Comparison of ENCODE assay signal across 8 mouse cellular contexts in genomic region chr10:80854913-80855748, GRCm38 (mm10). TPM values are rescaled to one million over a fixed set of nuclear protein-coding genes. Genes with fewer than 3 reads are reported as not detected.
DNase-seq lines count a peak whose midpoint lies in the region; ATAC-seq and TF ChIP-seq lines count a peak whose summit lies in the region.

Lsm7 (minus strand) TSS chr10:80855209.
Sppl2b (plus strand) TSS chr10:80855275.

- TF ChIP-seq CTCF in lung, postnatal 0 days (IDR thresholded peaks at IDR 0.05) = no peak

- WGBS in hindbrain, embryonic 10.5 days = under 1% methylated on average over 81 of the region's 81 CpGs
- under 1% methylated on average over 77 of the region's 81 CpGs for WGBS in lung, postnatal 0 days

- H3K4me3 ChIP-seq in hindbrain, embryonic 10.5 days = peak within 1 kb of the TSS; percentile 79
- peak within 1 kb of the TSS; percentile 81 for H3K4me3 ChIP-seq in lung, postnatal 0 days (ENCODE audit: low read depth, low read length)

- H3K9ac ChIP-seq in lung, postnatal 0 days (replicated peaks; ENCODE audit: low read depth) = peak within 1 kb of the TSS; percentile 50

- DNase-seq in MEL-GATA-1-ER (ENCODE audit: extremely low read depth, low read depth) = peak; percentile 74
- peak; percentile 99 for DNase-seq in cerebellum, adult 8-10 months
- DNase-seq in hindbrain, embryonic 10.5 days (ENCODE audit: low spot score) = peak; percentile 97
- peak; percentile 94 for DNase-seq in layer of hippocampus, adult 9-11 months
- DNase-seq in lung, postnatal 0 days (ENCODE audit: low spot score) = peak; percentile 96
- DNase-seq in ovary, postnatal 14 days (ENCODE audit: low spot score) = peak; percentile 99
- DNase-seq in thymus, postnatal 14 days = peak; percentile 98

- H3K4me1 ChIP-seq in hindbrain, embryonic 10.5 days (replicated peaks) = peaks cover 54% of the 10 kb centered on the region
- peaks cover 5% of the 10 kb centered on the region; the same call in 1 of the 2 replicates for H3K4me1 ChIP-seq in lung, postnatal 0 days (ENCODE audit: insufficient read depth, low read depth, low read length)

- no peaks in the 10 kb centered on the region for H3K9me3 ChIP-seq in hindbrain, embryonic 10.5 days
- no peaks in the 10 kb centered on the region for H3K9me3 ChIP-seq in lung, postnatal 0 days (ENCODE audit: low read length)

- peaks cover 34% of the 10 kb centered on the region for H3K36me3 ChIP-seq in hindbrain, embryonic 10.5 days
- no peaks in the 10 kb centered on the region for H3K36me3 ChIP-seq in lung, postnatal 0 days (ENCODE audit: insufficient read depth, low read length)

- no peaks in the 10 kb centered on the region for H3K27me3 ChIP-seq in hindbrain, embryonic 10.5 days (ENCODE audit: insufficient read depth, poor library complexity, severe bottlenecking)
- H3K27me3 ChIP-seq in lung, postnatal 0 days (replicated peaks; ENCODE audit: insufficient read depth, low read length) = no peaks in the 10 kb centered on the region

- peak; percentile 69 for ATAC-seq in frontal cortex, adult (ENCODE audit: low TSS enrichment)
- peak; percentile 91 for ATAC-seq in lung, postnatal 0 days

- peak within 1 kb of the TSS; percentile 92 for H3K27ac ChIP-seq in hindbrain, embryonic 10.5 days
- no peak within 1 kb of the TSS for H3K27ac ChIP-seq in lung, postnatal 0 days (ENCODE audit: low read length)

- H3K4me2 ChIP-seq in lung, postnatal 0 days (replicated peaks; ENCODE audit: low read depth, low read length) = peak within 1 kb of the TSS; percentile 100

- no peak for TF ChIP-seq EP300 in lung, postnatal 0 days (IDR thresholded peaks at IDR 0.05)

RNA-seq across cellular contexts. Expression of gene Lsm7, which starts in this region (rescaled TPM):
- polyA plus RNA-seq in hindbrain, embryonic 10.5 days (2016; fragmentation: Nextera tagmentation; extraction: Ambion mirVana) = 314 and 327 TPM in 2 replicates
- polyA plus RNA-seq in lung, postnatal 0 days (2015; fragmentation: Nextera tagmentation; extraction: Ambion mirVana) = 129 and 138 TPM in 2 replicates

RNA-seq across cellular contexts. Expression of gene Sppl2b, which starts in this region (rescaled TPM):
- polyA plus RNA-seq in hindbrain, embryonic 10.5 days (2016; fragmentation: Nextera tagmentation; extraction: Ambion mirVana) = 46.3 and 52.9 TPM in 2 replicates
- polyA plus RNA-seq in lung, postnatal 0 days (2015; fragmentation: Nextera tagmentation; extraction: Ambion mirVana) = 26.5 and 26.8 TPM in 2 replicates
